Mouse (Mus musculus) CH12.LX (cell line): ENCODE results near the gene Naxe. TPM values are rescaled to one million over a fixed set of nuclear protein-coding genes. Genes with fewer than 3 reads are reported as not detected.

Source experiments
- DNase-seq: peaks from one replicate; pipeline ENCODE4 v3.0.0-alpha.2; 2013; ENCODE audit errors: extremely low read depth
- H3K27ac ChIP-seq: 2 replicates; pipeline ENCODE4 v1.5.1; 2012; ENCODE audit warnings: low read depth, mild to moderate bottlenecking, control low read depth, moderate library complexity; ENCODE audit not compliant: insufficient read depth
- H3K27me3 ChIP-seq: replicated peaks from 2 replicates; pipeline ENCODE3; 2012; ENCODE audit warnings: inconsistent platforms
- H3K36me3 ChIP-seq, 2 experiments: replicated peaks in 1 of 2; 2 replicates each; pipeline versions ENCODE3 to v1.6.1; 2012; ENCODE audit warnings: inconsistent platforms in 1 of 2, low read length in 1 of 2, mild to moderate bottlenecking in 1 of 2, mixed read lengths in 1 of 2, moderate library complexity in 1 of 2; ENCODE audit not compliant: control insufficient read depth in 1 of 2, insufficient read depth in 1 of 2
- H3K4me1 ChIP-seq, 2 experiments: 2 replicates each; pipeline ENCODE4 v1.6.1; 2012; ENCODE audit warnings: inconsistent platforms in 1 of 2, moderate library complexity in 1 of 2; ENCODE audit not compliant: insufficient read depth in 2 of 2, control insufficient read depth in 1 of 2
- H3K4me2 ChIP-seq: 2 replicates; pipeline ENCODE4 v1.6.1; 2012; ENCODE audit warnings: low read depth, mild to moderate bottlenecking, control low read depth; ENCODE audit not compliant: poor library complexity, insufficient read depth, severe bottlenecking
- H3K4me3 ChIP-seq, 3 experiments: fragments of 150-350 bp in 1 of 3; sonication (generic) in 1 of 3; replicated peaks in 1 of 3; 2 replicates each; pipeline versions ENCODE3 to v1.5.1; 2011 to 2012; ENCODE audit warnings: low read depth in 2 of 3, low read length in 2 of 3, mild to moderate bottlenecking in 2 of 3, moderate library complexity in 2 of 3, control low read depth in 1 of 3, improper control_type of control experiment in 1 of 3, inconsistent platforms in 1 of 3, mixed read lengths in 1 of 3; ENCODE audit not compliant: poor library complexity in 1 of 3
- H3K79me2 ChIP-seq: replicated peaks from 2 replicates; pipeline ENCODE4 v1.6.1; 2012; ENCODE audit warnings: mild to moderate bottlenecking, moderate library complexity; ENCODE audit not compliant: control insufficient read depth, poor library complexity, insufficient read depth, severe bottlenecking; ENCODE audit errors: extremely low read depth
- H3K9ac ChIP-seq: 2 replicates; pipeline ENCODE4 v1.6.1; 2012; ENCODE audit warnings: low read depth, mild to moderate bottlenecking, control low read depth, moderate library complexity; ENCODE audit not compliant: insufficient read depth
- H3K9me3 ChIP-seq: replicated peaks from 2 replicates; pipeline ENCODE3; 2012; ENCODE audit warnings: low read length, inconsistent platforms, mixed read lengths
- BHLHE40 ChIP-seq: IDR thresholded peaks from 2 replicates; pipeline ENCODE4 v1.6.1; 2011; ENCODE audit warnings: mild to moderate bottlenecking, low read depth, low read length, improper control_type of control experiment
- CHD1 ChIP-seq: IDR thresholded peaks from 2 replicates; pipeline ENCODE4 v1.6.1; 2012; ENCODE audit warnings: low read depth, low read length, improper control_type of control experiment, inconsistent platforms
- CTCF ChIP-seq, 2 experiments: IDR thresholded peaks in 1 of 2; conservative IDR thresholded peaks in 1 of 2; 2 replicates each; pipeline ENCODE4 v1.5.1; 2011 to 2012; ENCODE audit warnings: low read depth in 2 of 2, low read length in 2 of 2, improper control_type of control experiment in 1 of 2, inconsistent platforms in 1 of 2, mild to moderate bottlenecking in 1 of 2, moderate library complexity in 1 of 2
- ELF1 ChIP-seq: IDR thresholded peaks from 2 replicates; pipeline ENCODE4 v1.6.1; 2014; ENCODE audit warnings: low read depth, mild to moderate bottlenecking, inconsistent platforms, low read length, improper control_type of control experiment
- MAFK ChIP-seq: IDR thresholded peaks from 2 replicates; pipeline ENCODE4 v1.6.1; 2011; ENCODE audit warnings: low read length, improper control_type of control experiment; ENCODE audit not compliant: insufficient replicate concordance
- MAX ChIP-seq: IDR thresholded peaks from 2 replicates; pipeline ENCODE4 v1.6.1; 2011; ENCODE audit warnings: low read length, improper control_type of control experiment
- MYC ChIP-seq: IDR thresholded peaks from 2 replicates; pipeline ENCODE4 v1.6.1; 2011; ENCODE audit warnings: low read depth, mild to moderate bottlenecking, improper control_type of control experiment, low read length
- NRF1 ChIP-seq: IDR thresholded peaks from 2 replicates; pipeline ENCODE4 v1.6.1; 2014; ENCODE audit warnings: low read depth, mild to moderate bottlenecking, inconsistent platforms, low read length, improper control_type of control experiment, moderate library complexity
- RAD21 ChIP-seq: IDR thresholded peaks from 2 replicates; pipeline ENCODE4 v1.6.1; 2011; ENCODE audit warnings: low read depth, mild to moderate bottlenecking, low read length, improper control_type of control experiment, moderate library complexity
- RCOR1 ChIP-seq: conservative IDR thresholded peaks from 2 replicates; pipeline ENCODE4 v1.6.1; 2012; ENCODE audit warnings: low read depth, mild to moderate bottlenecking, inconsistent platforms, low read length, improper control_type of control experiment
- SMC3 ChIP-seq: IDR thresholded peaks from 2 replicates; pipeline ENCODE4 v1.6.1; 2011; ENCODE audit warnings: low read depth, low read length, improper control_type of control experiment
- TCF12 ChIP-seq: IDR thresholded peaks from 2 replicates; pipeline ENCODE4 v1.6.1; 2014; ENCODE audit warnings: low read depth, mild to moderate bottlenecking, inconsistent platforms, low read length, improper control_type of control experiment
- UBTF ChIP-seq: IDR thresholded peaks from 2 replicates; pipeline ENCODE4 v1.6.1; 2012; ENCODE audit warnings: low read depth, mild to moderate bottlenecking, inconsistent platforms, low read length, improper control_type of control experiment, moderate library complexity
- ZC3H11A ChIP-seq: IDR thresholded peaks from 2 replicates; pipeline ENCODE4 v1.6.1; 2012; ENCODE audit warnings: low read depth, mild to moderate bottlenecking, inconsistent platforms, low read length, improper control_type of control experiment
- ZMIZ1 ChIP-seq: IDR thresholded peaks from 2 replicates; pipeline ENCODE4 v1.6.1; 2012; ENCODE audit warnings: low read depth, mild to moderate bottlenecking, inconsistent platforms, low read length, improper control_type of control experiment
- ZNF384 ChIP-seq: IDR thresholded peaks from 2 replicates; pipeline ENCODE4 v1.6.1; 2012; ENCODE audit warnings: low read depth, low read length, improper control_type of control experiment, inconsistent platforms
- dilution Hi-C: fragments of 300-500 bp; cut with MboI; formaldehyde crosslinking; loops from 2 replicates; pipeline ENCODE4 v1.14.3; 2020; ENCODE audit warnings: low sequenced_read_pairs; ENCODE audit not compliant: extremely low pct_unique_long_range_greater_than_20kb, extremely low pct_ligation_motif_present
- in situ Hi-C: fragments of 300-500 bp; cut with MboI; formaldehyde crosslinking; loops from 3 replicates; pipeline ENCODE4 v1.14.3; 2019; ENCODE audit warnings: low sequenced_read_pairs, low pct_ligation_motif_present, low pct_unique_long_range_greater_than_20kb, mixed read lengths
- polyA plus RNA-seq: library from polyadenylated mRNA; unstranded; fragments of >175 nt; gene quantifications from 2 replicates; pipeline ENCODE4 v1.2.1, GENCODE M21; 2012; ENCODE audit warnings: low read depth; ENCODE audit not compliant: insufficient read length
- total RNA-seq, 2 experiments: library from RNA; depleted of rRNA; stranded (reverse); fragments of 300-350 nt in 1 of 2; fragments of >200 nt in 1 of 2; gene quantifications; 2 replicates each; pipeline ENCODE4 v1.2.3; 2012 to 2014

Gene Naxe
- total and polyA plus RNA-seq, 3 experiments: 65.6 to 124 (median 91.3) TPM

DNA sequence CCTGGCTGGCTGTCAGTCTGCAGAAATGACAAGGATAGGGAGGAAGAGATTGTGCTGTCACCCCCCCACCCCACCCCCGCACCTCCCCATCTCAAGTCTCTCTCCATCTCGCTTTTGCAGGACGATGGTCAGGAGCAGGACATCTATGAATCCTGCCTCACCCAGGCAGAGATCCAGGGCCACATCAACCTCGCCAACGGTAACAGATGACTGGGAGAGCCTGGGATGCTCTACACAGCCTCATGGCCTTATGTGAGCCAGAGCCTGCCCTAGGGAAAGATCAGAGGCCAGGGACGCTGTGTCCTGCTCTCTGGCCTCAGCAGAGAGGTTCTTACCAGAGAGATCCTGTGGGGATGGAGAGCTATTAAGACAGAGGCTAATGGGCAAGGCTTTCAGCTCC, 32.3 kb upstream of the Naxe start:
- H3K4me1 ChIP-seq: peaks cover 3 to 10% of the 10 kb centered on the region in 2 experiments; a peak in 3 of 4 replicates
- no peak for TF ChIP-seq CHD1
- no peak for TF ChIP-seq MAX
- TF ChIP-seq ZMIZ1: no peak
- TF ChIP-seq, all 38 proteins: peak for 0
- H3K79me2 ChIP-seq: no peaks in the 10 kb centered on the region
- peaks cover 43 to 89% of the 10 kb centered on the region in 2 experiments for H3K36me3 ChIP-seq
- dilution Hi-C loops: no loop called here
- H3K27ac ChIP-seq: no peak overlapping the region
- DNase-seq: no peak
- H3K9ac ChIP-seq: no peak overlapping the region
- no peak overlapping the region for H3K4me3 ChIP-seq
- in situ Hi-C loops: no loop called here
- no peaks in the 10 kb centered on the region for H3K9me3 ChIP-seq
- no peak overlapping the region for H3K4me2 ChIP-seq
- no peaks in the 10 kb centered on the region for H3K27me3 ChIP-seq

DNA sequence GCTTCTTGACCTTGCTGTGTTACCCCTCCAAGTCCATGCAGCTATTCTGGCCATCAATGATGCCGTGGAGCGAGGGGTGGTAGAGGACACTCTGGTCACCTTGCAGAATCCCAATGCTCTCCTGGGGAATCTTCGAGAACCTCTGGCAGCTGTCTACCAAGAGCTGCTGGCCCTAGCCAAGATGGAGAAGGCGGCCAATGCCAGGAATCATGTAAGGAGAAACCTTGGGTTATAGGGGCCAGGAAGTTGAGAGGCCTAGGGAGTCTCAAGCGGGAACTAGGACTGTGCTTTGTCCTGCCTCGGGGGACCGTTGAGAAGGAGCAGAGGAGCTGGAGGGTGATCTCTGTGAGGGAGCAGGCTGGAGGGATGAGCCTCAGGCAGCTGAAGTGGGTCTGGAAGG, 31.8 kb upstream of the Naxe start:
- no peaks in the 10 kb centered on the region for H3K27me3 ChIP-seq
- H3K27ac ChIP-seq: no peak overlapping the region
- H3K4me3 ChIP-seq: no peak overlapping the region
- no peak for DNase-seq
- in situ Hi-C loops: no loop called here
- peaks cover 41 to 84% of the 10 kb centered on the region in 2 experiments for H3K36me3 ChIP-seq
- dilution Hi-C loops: no loop called here
- no peak overlapping the region for H3K9ac ChIP-seq
- no peak overlapping the region for H3K4me2 ChIP-seq
- TF ChIP-seq MAFK: no peak
- no peak for TF ChIP-seq NRF1
- no peaks in the 10 kb centered on the region for H3K9me3 ChIP-seq
- peaks cover 3 to 14% of the 10 kb centered on the region in 2 experiments; a peak in 3 of 4 replicates for H3K4me1 ChIP-seq
- H3K79me2 ChIP-seq: no peaks in the 10 kb centered on the region

DNA sequence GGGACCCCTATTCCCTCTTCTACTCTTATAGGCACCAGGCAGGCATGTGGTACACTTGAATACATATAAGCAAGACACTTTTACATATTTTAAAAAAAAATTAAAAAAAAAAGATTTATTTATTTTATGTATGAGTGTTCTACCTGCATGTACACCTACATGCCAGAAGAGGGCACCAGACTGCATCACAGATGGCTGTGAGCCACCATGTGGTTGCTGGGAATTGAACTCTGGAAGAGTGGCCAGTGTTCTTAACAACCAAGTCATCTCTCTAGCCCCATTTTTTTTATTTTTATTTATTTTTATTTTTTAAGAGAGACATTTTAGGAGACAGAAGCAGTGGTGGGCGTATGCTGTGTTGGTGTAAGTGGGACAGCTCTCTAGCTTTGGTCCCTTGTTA, 29.4 kb upstream of the Naxe start:
- in situ Hi-C loops (loop anchor here (5.0 kb wide), 2 partner anchors 45 to 80 kb away; no protein-coding TSS in a partner anchor), dilution Hi-C loops (no loop called here)
- Histone ChIP-seq H3K9me3 (no peaks in the 10 kb centered on the region), H3K79me2 (no peaks in the 10 kb centered on the region), H3K4me1 (peaks cover 10 to 35% of the 10 kb centered on the region in 2 experiments), H3K9ac (no peak overlapping the region), H3K27ac (no peak overlapping the region), H3K36me3 (peaks cover 32 to 70% of the 10 kb centered on the region in 2 experiments), H3K4me2 (no peak overlapping the region), H3K4me3 (no peak overlapping the region), H3K27me3 (no peaks in the 10 kb centered on the region)
- peak; percentile 45 for DNase-seq
- TF ChIP-seq ELF1: no peak
- peak; percentile 83 for TF ChIP-seq SMC3
- TF ChIP-seq TCF12: no peak
- TF ChIP-seq UBTF: no peak
- TF ChIP-seq CTCF (conservative IDR thresholded peaks at IDR 0.05 in 1 of 2, IDR thresholded peaks at IDR 0.05 in 1 of 2; ENCODE audit: low read depth in 2 of 2, low read length in 2 of 2): peak; percentile 70 to 90
- TF ChIP-seq RCOR1: no peak
- peak; percentile 31; the same call in 1 of the 2 replicates for TF ChIP-seq ZC3H11A
- TF ChIP-seq BHLHE40: no peak
- TF ChIP-seq RAD21: peak; percentile 70
- peak; percentile 97 for TF ChIP-seq MYC
- peak; percentile 68 for TF ChIP-seq ZNF384
